In the genomic region with DNA sequence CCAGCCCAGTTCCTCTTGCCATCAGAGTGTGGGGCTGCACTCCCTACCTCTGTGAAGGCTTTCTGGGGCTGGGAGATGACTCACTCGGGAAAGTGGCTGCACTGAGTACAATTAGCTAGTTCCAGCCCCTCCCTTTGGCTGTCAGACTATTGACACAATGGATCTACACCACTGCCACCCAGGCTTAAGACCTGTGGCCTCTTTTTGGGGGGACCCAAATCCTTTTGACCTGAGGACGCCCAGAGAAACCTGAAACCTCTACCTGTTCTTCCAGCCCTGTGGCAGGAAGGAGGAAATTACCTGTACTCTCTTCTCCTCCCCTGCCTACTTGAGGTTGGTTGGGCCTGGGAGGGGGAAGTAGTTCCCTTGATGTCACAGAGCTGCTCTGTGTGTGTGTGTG, we compare ENCODE assay signal across 27 mouse cellular contexts. TPM values are rescaled to one million over a fixed set of nuclear protein-coding genes. Genes with fewer than 3 reads are reported as not detected.
DNase-seq lines count a peak whose midpoint lies in the region; ATAC-seq lines count a peak whose summit lies in the region.
"Had no signal": no experiment of that assay in that cellular context is flagged by ENCODE, and none has a peak within 500 bp of the region (broad histone marks: within the 10 kb centered on the region; RNA-seq: fewer than 3 reads in every experiment).

No protein-coding gene starts in this region.

- intact Hi-C loops in left cerebral cortex, postnatal 14 days (cut with DNase I) = no loop called here

- H3K27ac ChIP-seq in heart, embryonic 10.5 days = no peak overlapping the region
- H3K27ac ChIP-seq: embryonic facial prominence, embryonic 13.5 days; hindbrain, embryonic 14.5 days; kidney, embryonic 15.5 days; liver, embryonic 13.5 days; macrophage; midbrain, embryonic 10.5 days had no signal

- H3K27me3 ChIP-seq in heart, embryonic 10.5 days (ENCODE audit: insufficient read depth, poor library complexity, severe bottlenecking) = no peaks in the 10 kb centered on the region
- H3K27me3 ChIP-seq: embryonic facial prominence, embryonic 13.5 days; kidney, embryonic 15.5 days; liver, embryonic 13.5 days had no signal

- H3K9me3 ChIP-seq in heart, embryonic 10.5 days = no peaks in the 10 kb centered on the region
- H3K9me3 ChIP-seq: embryonic facial prominence, embryonic 13.5 days; kidney, embryonic 15.5 days; liver, embryonic 13.5 days; midbrain, embryonic 10.5 days had no signal

- peak; percentile 14 to 57 for DNase-seq in lung, adult 18-20 months
- DNase-seq in lung, postnatal 14 days = no peak
- DNase-seq in 3T3-L1 (ENCODE audit: low read depth, low spot score) = peak; percentile 9
- DNase-seq in brain, adult 2 months (ENCODE audit: low read depth, low spot score) = peak; percentile 38
- peak; percentile 34 for DNase-seq in lung, postnatal 36 days
- no peak for DNase-seq in left cerebral cortex, postnatal 14 days (ENCODE audit: low spot score in 2 of 2)
- no peak for DNase-seq in heart, embryonic 10.5 days (ENCODE audit: low spot score)
- DNase-seq: adrenal gland, adult 8-10 months; cerebellum, adult 18-20 months; cerebellum, postnatal 25 days; gastrocnemius, postnatal 10 days; heart, adult 18-20 months; heart, postnatal 36 days; liver, embryonic 13.5 days; right cerebral cortex, adult 18-20 months; right cerebral cortex, postnatal 4 days; thymus, postnatal 25 days had no signal

- no peaks in the 10 kb centered on the region for H3K4me1 ChIP-seq in heart, embryonic 10.5 days
- H3K4me1 ChIP-seq: embryonic facial prominence, embryonic 13.5 days; kidney, embryonic 15.5 days; liver, embryonic 13.5 days had no signal

- H3K4me3 ChIP-seq in heart, embryonic 10.5 days = no peak overlapping the region
- H3K4me3 ChIP-seq: embryonic facial prominence, embryonic 13.5 days; kidney, embryonic 15.5 days; liver, embryonic 13.5 days; midbrain, embryonic 10.5 days had no signal

- no peak for ATAC-seq in erythroblast, adult 5-6 weeks (replicated peaks; ENCODE audit: low FRiP score, poor library complexity, severe bottlenecking)
- ATAC-seq: activated CD4-positive, CD25-positive, alpha-beta regulatory T cell, adult 4 months; forebrain, embryonic 14.5 days; inflammation-experienced regulatory T-cells, adult 6 months had no signal

- 47% methylated on average over 2 of the region's 2 CpGs for WGBS in heart, embryonic 10.5 days

- H3K36me3 ChIP-seq in heart, embryonic 10.5 days = no peaks in the 10 kb centered on the region
- H3K36me3 ChIP-seq: embryonic facial prominence, embryonic 13.5 days; kidney, embryonic 15.5 days; liver, embryonic 13.5 days; midbrain, embryonic 10.5 days had no signal

RNA-seq across cellular contexts. Expression of a gene that starts 16.7 kb away (rescaled TPM):
- total RNA-seq in left cerebral cortex, postnatal 14 days (2021) = 1 to 10 TPM in 1 of 2 experiments, under 1 TPM in 1; 0.85 to 1.3 TPM
- not detected in 2 replicates for total RNA-seq in erythroblast, adult 5-6 weeks (2015; ENCODE audit: low replicate concordance)
- total RNA-seq in erythroblast, adult 5-6 weeks (2017; ENCODE audit: low replicate concordance) = not detected in 2 replicates
- 1.3 and 2.2 TPM in 2 replicates for polyA plus RNA-seq in heart, embryonic 10.5 days (2016; fragmentation: Nextera tagmentation; extraction: Ambion mirVana)
- total RNA-seq: MEL had no signal

RNA-seq across cellular contexts. Expression of a gene that starts 17.8 kb away (rescaled TPM):
- total RNA-seq in left cerebral cortex, postnatal 14 days (2021) = 10 to 100 TPM; 18.4 to 22.6 TPM
- not detected in 2 replicates for total RNA-seq in erythroblast, adult 5-6 weeks (2015; ENCODE audit: low replicate concordance)
- total RNA-seq in erythroblast, adult 5-6 weeks (2017; ENCODE audit: low replicate concordance) = not detected in 2 replicates
- 1.8 and 2.0 TPM in 2 replicates for polyA plus RNA-seq in heart, embryonic 10.5 days (2016; fragmentation: Nextera tagmentation; extraction: Ambion mirVana)
- total RNA-seq: MEL had no signal
- polyA plus RNA-seq: activated CD4-positive, CD25-positive, alpha-beta regulatory T cell, adult 4 months; inflammation-experienced regulatory T-cells, adult 6 months had no signal

Comparison
In these comparisons a context has a peak if more than half of its experiments do, and no peak if none do; other contexts are left out.
1. DNase-seq: peak in lung, adult 18-20 months (2 of 2), 3T3-L1 (single experiment), brain, adult 2 months (single experiment) and lung, postnatal 36 days (single experiment); none in lung, postnatal 14 days (single experiment), left cerebral cortex, postnatal 14 days (0 of 2) and heart, embryonic 10.5 days (single experiment).
2. RNA of a gene that starts 17.8 kb away (total RNA-seq): 18.4 to 22.6 TPM in left cerebral cortex, postnatal 14 days; not detected in erythroblast, adult 5-6 weeks; every median in the first group is over 10 times any median in the second.